Mouse (Mus musculus): ENCODE data around the gene Sirt5. TPM values are rescaled to one million over a fixed set of nuclear protein-coding genes. Genes with fewer than 3 reads are reported as not detected.

Gene Sirt5
- total RNA-seq (2021) (10 to 100 TPM; 25.4 to 29.9 TPM), polyA plus RNA-seq (2012; rRNA removed) (5.6 and 6.7 TPM in 2 replicates)
- long read RNA-seq, transcript Sirt5-211 (9 exons, 1,398 nt): major isoform, 17 of 28 reads
- long read RNA-seq, partial matches to known transcripts: 3 of 28 reads
- long read RNA-seq, other reads (novel, unspliced or antisense): 5 of 28 reads

DNA sequence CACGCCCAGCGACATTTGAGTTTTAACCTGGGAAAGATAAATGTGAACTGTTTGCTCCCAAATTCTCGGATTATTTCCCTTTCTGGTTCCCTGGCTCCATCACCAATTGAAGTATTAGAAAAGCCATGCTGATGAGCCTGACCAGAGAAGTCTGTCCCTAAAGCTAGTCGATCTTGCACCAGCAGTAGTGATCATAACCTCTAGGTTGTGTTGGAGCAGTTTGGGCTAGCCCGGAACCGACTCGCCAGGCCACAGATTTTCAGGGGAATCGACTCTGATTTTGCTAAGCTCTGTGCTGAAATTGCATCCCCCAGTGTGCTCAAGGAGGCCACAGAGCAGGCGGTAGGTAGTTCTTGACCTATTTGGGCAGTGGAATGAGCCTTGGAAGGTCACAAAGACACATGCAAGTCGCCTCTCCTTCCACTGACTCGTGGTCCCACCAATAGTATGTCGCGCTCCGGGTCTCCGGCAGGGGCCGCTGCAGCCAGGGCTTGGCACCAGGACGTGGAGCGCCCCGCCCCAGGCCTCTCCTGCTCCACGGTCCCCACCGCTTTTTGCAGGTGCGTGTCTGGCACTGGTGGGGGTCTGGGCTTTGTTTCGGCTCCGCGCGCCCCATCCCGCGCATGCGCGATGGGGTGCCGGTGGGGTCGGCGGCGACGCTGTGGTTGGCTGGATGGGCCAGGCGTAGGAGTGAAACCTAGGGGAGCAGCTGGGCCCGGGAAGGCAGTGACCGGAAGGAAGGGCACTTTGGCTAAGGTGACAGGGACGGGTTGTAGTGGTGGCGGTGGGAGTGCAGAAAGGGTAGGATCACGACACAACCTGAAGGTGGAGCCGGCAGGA lies at the start of gene Sirt5:
Sirt5 (plus strand) TSS at position 512 of the 840 bp plus-strand sequence.
- DNase-seq: peak; percentile 95

DNA sequence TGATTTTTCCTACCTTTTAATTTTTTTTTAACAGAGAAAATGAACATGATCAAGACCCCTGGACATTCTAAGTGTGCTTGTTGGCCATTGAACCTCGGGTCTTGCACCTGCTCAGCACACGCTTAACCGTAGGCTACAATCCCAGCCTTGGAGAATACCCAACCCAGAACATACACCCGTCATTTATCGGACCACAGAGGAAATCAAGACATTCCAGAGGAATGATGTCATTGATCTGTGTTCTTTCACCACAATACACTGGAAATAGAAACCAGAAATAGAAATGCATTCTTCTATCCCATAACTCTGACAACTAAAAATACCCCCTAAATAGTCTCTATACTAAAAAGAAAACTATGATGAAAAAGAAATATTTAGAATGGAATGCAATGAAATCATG lies 47.9 kb upstream of the Sirt5 start:
- no peak for DNase-seq

DNA sequence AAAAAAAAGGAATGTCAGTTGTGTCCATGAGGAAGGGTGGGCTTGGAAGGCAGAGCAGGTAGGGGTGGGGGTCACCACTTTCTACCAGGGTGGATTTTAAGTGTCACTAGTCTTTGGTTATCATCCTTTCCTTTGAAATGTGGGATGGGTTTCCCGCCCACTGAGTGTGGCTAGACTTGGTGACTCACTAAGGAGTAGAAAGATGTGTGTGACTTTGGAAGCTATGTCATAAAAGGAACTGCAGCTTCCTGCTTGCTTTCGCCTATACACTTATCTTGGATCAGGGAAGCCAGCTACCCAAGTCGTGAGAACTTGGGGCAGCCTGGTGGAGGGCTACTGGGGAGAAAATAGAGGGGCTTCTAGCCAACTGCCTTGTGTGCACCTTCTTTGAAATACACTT lies 45.9 kb upstream of the Sirt5 start:
- no peak for DNase-seq

DNA sequence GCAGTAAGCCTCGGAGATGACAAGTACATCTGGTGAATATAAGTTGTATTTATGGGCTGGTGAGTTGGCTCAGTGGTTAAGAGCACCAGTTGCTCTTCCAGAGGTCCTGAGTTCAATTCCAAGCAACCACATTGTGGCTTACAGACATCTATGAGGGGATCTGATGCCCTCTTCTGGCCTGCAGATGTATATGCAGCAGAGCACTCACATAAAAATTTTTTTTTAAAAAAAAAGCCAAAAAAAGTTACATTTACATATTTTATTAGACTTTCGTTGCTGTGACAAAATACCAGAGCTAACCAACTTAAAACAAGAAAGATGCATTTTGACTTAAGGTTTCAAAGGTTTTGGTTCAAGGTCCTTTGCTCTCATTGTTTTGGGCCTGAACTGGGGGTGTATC lies 43.8 kb upstream of the Sirt5 start:
- DNase-seq: no peak

DNA sequence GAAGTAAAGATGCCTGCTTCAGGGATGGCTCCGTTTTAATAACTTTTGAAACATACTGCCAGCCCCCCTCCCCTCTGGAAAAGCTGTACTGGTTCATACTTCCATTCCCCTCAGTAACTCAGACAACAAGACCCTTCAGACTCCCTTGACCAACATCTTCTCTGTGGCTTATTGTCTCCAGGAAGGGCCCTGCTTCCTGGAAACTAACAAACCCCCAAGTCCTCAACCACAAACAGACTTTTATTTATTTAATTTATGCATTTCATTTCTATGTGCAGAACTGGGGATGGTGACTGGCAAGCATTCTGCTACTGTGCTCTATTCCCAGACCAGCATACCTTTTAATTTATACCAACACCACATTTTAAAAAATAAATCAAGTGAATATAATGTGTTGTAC lies 39.9 kb upstream of the Sirt5 start:
- DNase-seq: no peak

DNA sequence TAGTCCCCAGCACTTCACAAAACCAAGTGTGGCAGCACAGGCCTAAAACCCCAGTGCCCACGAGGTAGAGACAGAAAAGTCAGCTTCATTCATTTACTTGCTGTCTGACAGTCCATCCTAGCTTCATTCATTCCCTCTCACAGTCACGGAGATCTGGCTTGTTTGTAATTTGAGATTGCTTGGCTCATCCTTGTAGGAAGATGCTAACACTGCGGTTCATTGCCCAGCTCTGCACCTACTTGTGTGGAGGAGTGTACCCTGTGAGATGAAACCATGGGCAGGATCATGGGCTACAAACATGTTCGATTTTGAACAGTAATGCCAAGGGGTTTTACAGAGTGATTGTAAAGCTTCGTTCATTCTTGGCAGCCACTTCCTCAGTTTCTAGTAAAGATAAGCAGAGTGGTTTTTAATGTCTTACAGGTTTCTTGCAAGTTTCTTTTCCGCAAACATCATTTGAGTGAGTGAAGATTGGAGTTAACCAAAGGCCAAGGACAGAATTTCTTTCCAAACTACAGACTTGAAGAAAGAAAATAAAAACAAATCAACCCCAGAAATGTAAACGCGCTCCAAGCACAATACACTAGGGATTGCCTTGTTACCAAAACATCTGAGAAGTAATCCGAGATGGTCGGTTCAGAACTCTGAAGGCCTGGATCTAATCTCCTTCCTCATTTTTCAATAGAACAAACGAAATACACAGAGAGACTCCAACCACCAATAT lies 33.4 kb upstream of the Sirt5 start:
- DNase-seq: no peak

DNA sequence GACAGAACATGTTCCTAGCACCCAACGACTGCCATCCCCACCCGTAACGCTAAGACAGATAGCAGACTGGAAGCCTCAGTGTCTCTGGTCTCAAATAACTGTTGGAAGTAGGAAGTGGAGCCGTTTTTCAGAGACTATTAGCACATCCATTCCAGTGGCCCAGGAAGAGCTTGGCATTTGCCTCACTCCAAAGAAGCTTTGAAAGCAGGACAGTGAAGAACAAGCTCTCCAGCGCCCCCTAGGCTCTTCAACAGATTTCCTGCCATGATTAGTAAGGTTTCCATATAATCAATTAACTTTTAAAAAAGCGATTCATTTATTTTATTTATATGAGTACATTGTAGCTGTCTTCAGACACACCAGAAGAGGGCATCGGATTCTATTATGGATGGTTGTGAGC lies 32.7 kb upstream of the Sirt5 start:
- peak; percentile 17 for DNase-seq

DNA sequence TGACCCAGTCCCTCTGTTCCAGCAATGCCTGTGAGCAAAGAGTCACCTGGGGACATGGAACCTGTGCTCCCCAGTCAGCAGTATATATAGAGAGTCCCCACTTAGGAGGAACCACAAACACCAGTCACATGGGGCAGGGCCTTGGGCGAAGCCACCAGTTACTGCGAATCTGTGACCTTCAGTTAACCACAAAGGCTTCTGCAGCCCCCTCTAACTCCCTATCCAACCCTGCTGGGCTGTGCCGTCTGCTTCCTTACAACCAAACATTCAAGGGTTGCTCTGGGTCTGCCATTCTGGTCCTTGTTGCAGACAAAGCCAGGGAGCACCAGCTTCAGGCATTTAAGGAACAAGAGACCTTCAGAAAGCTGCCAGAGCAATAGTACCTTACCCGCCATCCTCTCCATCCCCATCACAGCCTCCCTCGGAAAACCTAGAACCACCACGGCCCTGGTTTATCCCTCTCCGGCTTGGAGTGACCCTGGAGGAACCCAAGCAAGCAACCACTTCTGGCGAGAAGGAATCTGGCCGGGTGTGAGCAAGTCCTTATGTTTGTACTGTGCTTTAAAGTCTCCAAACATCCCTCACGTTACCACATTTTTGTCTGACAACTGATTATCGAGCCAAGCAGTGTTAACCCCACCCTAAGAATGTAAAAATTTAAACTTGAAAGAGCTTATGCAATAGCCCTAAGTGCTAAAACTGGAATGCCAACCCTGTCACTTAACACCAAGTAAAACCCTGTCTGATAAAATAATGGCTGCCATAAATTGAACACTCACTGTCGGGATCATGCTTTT lies 28.7 kb upstream of the Sirt5 start:
- no peak for DNase-seq

DNA sequence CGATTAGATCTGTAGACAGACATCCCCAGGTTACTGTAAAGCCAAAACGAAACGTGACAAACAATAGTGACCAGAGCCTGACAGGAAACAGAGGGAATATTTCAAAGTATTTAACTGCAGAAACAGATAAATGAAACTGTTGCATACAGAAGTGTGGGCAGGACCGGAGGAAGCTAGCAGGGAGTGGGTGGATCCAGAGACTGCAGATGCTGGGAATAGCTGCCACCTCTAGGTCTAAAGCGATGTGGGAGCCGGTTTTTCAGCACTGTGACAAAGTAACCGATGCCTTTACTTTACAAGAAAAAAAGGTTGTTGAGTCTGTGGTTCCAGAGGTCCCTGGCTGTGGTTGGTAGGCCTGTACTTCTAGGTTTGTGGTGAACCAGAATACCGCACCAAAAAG lies 27.3 kb upstream of the Sirt5 start:
- no peak for DNase-seq

DNA sequence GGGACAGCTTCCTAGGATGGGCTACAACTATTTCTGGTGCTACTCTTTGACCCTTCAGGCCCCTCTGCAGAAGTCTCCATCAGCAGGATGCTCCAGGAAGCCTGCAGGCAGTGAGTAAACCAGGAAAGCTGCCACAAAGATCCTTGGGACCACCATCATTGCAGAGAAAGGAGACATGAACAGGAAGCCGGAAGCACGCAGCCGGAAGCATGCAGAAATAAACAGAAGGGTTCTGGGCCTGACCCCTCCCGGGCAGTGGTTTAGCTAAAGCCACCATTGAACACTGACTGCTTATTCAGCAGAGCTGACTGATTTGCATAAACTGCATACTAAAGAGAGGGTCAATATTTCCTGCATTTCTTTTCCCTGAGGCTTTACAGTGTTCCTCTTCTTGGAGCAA lies 26.7 kb upstream of the Sirt5 start:
- DNase-seq: no peak

DNA sequence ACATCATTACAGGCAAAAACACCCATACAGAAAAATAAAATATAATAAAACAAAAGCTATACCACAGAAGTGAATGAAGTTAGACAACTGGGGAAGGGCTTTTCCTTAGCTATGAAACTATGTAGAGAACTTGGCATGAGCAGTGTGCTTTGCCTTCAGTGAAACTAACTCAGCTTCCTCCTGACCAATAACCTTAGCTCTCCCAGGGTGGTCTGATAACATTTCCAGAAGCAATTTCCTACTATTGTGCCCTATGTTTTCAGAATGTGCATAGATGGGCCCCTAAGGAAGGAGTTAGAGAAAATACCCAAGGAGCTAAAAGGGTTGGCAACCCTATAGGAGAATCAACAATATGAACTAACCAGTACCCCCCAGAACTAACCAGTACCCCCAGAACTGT lies 18.5 kb upstream of the Sirt5 start:
- no peak for DNase-seq

DNA sequence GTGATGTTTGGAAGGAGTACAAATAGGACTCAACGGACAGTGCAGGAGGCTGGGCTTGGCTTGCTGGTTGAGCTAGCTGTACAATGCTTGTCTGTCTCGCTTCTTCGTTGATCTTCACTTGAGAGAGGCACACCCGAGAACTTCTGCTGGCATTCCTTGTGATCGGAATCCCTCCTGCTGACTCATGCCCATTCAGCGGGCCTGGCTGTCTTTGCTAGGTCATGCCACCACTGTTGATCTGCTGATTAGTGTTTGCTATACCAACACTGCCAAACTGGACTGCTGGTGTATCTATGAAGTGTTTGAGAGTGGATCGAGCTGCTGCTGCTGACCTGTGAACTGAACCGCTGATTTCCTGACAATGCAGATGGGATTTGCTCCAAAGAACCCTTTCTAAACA lies 15.9 kb upstream of the Sirt5 start:
- no peak for DNase-seq

DNA sequence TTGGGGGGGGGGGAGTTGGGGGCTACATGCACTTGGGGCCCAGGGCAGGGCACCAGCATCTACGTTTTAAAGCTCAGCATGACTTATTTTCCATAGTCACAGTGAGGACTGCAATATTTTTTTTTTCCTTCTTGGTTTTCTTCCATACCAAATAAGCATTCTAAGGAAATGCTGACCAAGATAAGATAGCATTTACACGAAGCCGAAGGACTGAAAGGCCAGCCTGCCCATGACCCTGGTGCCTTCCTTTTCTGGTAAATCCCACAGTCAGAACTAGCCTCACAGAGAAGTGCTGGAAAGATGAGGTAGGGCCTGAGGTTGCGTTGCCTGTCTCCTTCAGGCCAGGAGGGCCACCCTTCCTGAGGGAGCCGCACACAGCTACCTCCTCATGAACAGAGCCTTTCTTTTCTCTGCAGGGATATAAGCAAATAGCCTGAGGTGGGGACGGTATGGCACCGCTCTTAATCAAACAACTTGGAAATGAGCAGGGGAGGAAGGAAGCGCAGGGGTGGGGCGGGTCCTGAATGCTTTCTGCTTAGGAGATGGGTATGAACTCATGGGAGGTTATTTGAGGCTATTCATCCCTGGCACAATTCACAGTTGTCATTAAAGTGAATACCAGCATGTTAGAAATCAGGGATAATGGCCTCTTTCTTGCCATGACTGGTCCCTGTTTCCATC lies 14.7 kb upstream of the Sirt5 start:
- DNase-seq: no peak

DNA sequence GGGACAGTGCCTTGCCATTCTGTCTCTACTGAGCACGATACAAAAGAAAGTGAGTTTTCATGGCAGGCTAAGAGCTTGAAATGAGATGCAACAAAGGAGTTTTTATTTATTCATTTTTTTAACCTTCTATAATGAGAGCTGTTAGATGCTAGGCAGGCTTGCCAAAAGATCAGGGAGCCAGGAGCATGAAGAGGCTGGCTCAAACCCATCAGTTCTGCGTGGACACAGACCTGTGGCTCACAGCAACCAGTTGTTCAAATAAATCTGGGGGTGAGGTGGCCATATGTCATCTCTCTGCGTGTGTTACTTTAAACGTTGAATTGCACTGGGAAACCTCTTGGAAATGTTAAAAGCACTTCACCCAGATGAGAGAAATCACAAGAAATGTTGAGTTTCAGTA lies 11.9 kb upstream of the Sirt5 start:
- no peak for DNase-seq

DNA sequence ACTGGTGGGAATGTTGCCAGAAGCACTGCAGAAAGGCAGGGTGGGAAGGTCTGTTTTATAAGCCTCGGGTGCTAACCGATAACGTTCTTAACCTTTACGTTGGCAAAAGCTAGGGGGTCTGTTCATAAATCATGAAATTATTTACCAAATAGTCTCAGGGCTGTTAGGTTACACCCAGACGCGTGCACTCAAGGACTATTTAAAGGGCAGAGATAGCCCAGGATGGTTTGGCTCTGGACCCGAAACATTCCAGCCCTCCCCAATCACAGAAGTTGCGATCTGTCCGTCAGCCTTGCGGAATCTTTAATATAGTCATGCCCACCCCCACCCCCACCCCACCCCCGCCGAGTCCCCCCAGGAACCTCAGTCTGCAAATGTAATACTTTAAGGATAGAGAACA lies 10.9 kb upstream of the Sirt5 start:
- DNase-seq: no peak

DNA sequence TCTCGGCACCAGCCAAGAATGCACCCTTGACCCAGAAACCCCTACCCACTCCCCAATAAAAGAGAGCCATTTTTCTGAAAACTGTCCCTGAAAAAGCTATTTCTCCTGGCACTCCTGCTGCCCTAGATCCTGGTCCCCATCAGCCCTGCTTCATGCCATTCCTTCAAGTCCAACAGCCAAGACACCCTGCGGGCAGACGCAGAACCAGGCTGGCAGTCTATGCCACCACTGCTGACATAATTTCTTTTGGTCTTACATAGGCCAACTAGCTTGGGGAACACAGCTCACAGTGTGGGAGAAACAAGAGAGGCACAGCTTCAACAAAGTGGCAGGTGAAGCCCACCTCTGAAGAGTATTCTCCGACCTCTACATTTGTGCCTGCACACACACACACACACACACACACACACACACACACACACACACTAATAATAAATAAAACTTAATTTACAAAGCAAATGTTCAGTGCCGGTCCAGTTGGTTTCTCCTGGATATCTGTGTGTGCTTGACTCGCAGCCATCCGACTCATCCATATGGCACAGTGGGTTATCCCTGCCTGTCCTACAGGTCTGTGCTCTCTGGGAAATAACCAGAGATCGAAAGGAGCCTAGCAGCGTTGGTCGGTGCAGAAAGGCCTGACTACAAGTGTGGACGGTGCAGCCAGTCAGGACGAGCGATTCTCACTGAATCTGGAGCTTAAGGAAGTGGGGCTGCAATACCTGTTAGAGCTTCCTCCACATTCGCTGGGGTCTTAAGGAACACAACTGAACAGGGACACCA lies 8.8 kb upstream of the Sirt5 start:
- no peak for DNase-seq

DNA sequence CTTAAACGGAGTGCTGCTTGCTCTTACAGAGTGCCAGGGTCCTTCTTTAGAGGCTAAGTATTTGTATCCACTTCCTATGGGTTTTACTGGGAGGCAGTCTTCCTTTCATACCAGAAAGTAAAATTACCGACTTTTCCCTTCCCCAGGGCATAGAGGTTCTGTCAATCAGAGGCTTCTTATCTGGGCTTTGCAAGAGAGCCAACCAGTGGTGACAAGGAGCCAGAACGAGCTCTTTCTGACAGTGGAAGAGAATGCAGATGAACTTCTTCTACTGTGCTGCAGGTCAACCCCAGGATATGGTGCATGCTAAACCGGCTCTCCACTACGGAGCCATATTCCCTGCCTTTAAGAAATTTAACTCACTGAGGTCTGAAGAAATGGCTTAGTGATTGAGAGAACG lies 4.8 kb upstream of the Sirt5 start:
- no peak for DNase-seq

DNA sequence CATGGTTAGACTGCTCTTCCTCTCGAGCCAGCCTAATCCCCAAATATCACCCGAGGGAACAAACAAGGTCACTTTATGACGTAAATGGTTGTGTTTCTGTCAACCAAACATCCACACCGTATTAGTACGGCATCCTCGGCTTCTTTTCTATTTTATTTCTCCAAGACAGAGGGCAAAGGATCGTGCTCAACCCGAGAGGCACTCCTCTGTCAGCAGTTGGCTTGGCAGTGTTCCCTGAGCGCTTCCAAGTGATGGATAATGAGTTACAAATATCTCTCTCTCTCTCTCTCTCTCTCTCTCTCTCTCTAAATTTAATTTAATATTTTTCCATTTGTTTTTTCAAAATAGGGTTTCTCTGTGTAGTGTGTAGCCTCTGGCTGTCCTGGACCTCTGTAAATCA lies 2.9 kb upstream of the Sirt5 start:
- no peak for DNase-seq

DNA sequence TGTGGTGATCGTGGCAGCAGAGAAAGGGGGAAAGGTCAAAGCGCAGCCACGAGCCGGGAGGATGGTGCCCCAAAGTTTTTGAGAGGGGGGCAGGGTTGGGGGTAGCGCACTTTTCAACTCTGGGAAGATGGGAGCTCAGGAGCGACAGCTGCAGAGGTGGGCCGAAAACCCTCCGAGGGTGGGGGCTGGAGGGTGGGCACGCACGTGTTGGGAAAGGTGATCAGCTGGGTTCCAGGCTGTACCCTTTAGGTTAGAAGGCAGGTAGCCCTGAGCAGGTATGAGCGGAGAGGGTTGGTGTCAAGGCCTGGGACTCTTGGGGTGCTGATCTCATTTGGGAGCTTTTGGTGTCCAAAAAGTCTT lies 509 bp downstream of the Sirt5 start:
- DNase-seq: no peak

DNA sequence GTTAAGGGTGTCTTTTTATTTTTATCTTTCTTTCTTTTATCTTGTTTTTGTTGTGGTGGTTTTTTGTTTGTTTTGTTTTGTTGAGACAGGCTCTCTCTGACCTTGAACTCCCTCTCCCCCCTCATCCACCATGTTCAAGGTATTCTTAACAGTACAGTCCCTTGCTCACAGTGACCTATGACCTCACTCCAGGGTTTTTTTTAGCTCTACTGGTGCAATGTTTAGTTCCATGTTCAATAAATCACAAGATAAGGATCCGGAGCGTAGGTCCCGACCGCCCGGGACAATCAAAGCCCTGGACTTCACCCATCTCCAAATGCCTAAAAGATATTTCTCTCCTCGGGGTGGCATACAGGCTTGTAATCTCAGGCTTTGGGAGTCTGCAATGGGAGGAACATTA lies 4.8 kb downstream of the Sirt5 start:
- DNase-seq: no peak

DNA sequence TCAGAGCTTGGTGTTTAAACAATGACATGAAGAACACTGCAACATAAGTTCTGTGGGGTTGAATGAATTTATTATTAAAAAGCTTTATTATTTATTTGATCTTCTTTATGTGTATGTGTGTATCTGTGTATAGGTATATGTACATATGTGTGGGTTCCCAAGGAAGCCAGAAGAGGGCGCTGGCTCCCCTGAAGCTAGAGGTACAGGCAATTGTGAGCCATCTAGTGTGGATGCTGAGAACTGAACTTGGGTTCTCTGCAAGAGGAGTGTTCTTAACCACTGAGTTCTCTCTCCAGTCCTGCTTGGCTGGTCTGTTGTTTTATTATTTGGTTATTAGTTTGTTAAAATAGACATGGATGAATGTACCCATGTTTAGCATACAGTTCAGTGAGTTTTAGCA lies 7.6 kb downstream of the Sirt5 start:
- no peak for DNase-seq
